ENCODE assay signal across 13 mouse cellular contexts in the genomic region with DNA sequence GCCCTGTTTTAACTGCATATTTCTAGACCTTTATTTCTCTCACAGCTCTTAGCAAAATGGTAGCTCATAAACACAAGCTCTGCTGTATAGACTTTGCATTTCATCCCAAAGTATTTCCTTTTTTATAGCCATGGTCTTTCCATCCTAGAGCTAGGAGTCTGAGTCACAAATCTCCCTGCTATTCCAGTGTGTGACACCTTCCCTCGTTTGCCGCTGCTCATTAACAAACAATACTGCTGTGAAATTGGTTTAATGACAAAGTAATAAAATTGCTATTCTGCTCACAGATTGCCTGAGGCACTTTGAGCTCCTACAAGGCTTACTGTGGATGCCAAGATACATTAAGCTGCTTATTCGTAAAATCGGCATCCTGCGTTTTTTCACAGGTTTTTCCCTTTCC.
DNase-seq lines count a peak whose midpoint lies in the region; ATAC-seq and TF ChIP-seq lines count a peak whose summit lies in the region.
"Had no signal": no experiment of that assay in that cellular context is flagged by ENCODE, and none has a peak within 500 bp of the region (broad histone marks: within the 10 kb centered on the region; RNA-seq: fewer than 3 reads in every experiment).

No protein-coding gene starts in this region.

- no peaks in the 10 kb centered on the region for H3K27me3 ChIP-seq in forebrain, embryonic 15.5 days
- H3K27me3 ChIP-seq in forebrain, embryonic 12.5 days, result no peaks in the 10 kb centered on the region
- no peaks in the 10 kb centered on the region for H3K27me3 ChIP-seq in midbrain, embryonic 14.5 days (ENCODE audit: control insufficient read depth, insufficient read depth, low read length)
- H3K27me3 ChIP-seq in midbrain, embryonic 11.5 days (ENCODE audit: control insufficient read depth, insufficient read depth, low read length), result no peaks in the 10 kb centered on the region
- no peaks in the 10 kb centered on the region for H3K27me3 ChIP-seq in hindbrain, embryonic 16.5 days (replicated peaks; ENCODE audit: control insufficient read depth, insufficient read depth, low read length)
- H3K27me3 ChIP-seq in neural tube, embryonic 14.5 days (ENCODE audit: control insufficient read depth, insufficient read depth, low read length), result no peaks in the 10 kb centered on the region
- no peaks in the 10 kb centered on the region for H3K27me3 ChIP-seq in intestine, postnatal 0 days (replicated peaks; ENCODE audit: control insufficient read depth, insufficient read depth, low read length)

- H3K27ac ChIP-seq in forebrain, embryonic 15.5 days (replicated peaks), result peak overlapping the region; percentile 77
- no peak overlapping the region for H3K27ac ChIP-seq in forebrain, embryonic 12.5 days
- H3K27ac ChIP-seq in midbrain, embryonic 14.5 days (replicated peaks; ENCODE audit: low read depth, low read length), result peak overlapping the region; percentile 52
- no peak overlapping the region for H3K27ac ChIP-seq in midbrain, embryonic 11.5 days (ENCODE audit: low read depth, low read length)
- peak overlapping the region; percentile 19 for H3K27ac ChIP-seq in hindbrain, embryonic 16.5 days (ENCODE audit: low read depth, low read length)
- H3K27ac ChIP-seq in neural tube, embryonic 14.5 days (ENCODE audit: low read depth, low read length), result peak overlapping the region; percentile 52; the same call in 1 of the 2 replicates
- H3K27ac ChIP-seq in intestine, postnatal 0 days (ENCODE audit: low read depth, low read length), result no peak overlapping the region

- 0 out of 2 replicates have a peak overlapping the region, but pooled peaks have one; percentile 7 for H3K9ac ChIP-seq in forebrain, embryonic 15.5 days (replicated peaks)
- H3K9ac ChIP-seq in forebrain, embryonic 12.5 days, result no peak overlapping the region
- H3K9ac ChIP-seq in midbrain, embryonic 14.5 days (replicated peaks; ENCODE audit: low read length), result no peak overlapping the region
- no peak overlapping the region for H3K9ac ChIP-seq in midbrain, embryonic 11.5 days (ENCODE audit: low read length)
- no peak overlapping the region for H3K9ac ChIP-seq in hindbrain, embryonic 16.5 days (ENCODE audit: low read depth, low read length)
- H3K9ac ChIP-seq in neural tube, embryonic 14.5 days (replicated peaks; ENCODE audit: low read depth, low read length), result no peak overlapping the region
- H3K9ac ChIP-seq in intestine, postnatal 0 days (ENCODE audit: low read depth, low read length), result no peak overlapping the region

- ATAC-seq in forebrain, embryonic 15.5 days (replicated peaks), result no peak
- ATAC-seq in forebrain, embryonic 12.5 days (ENCODE audit: low FRiP score), result no peak
- ATAC-seq in midbrain, embryonic 14.5 days (ENCODE audit: low FRiP score, low TSS enrichment), result 0 out of 2 replicates have a peak, but pooled peaks have one; percentile 10
- ATAC-seq in midbrain, embryonic 11.5 days (ENCODE audit: low FRiP score), result no peak
- ATAC-seq in hindbrain, embryonic 16.5 days, result peak; percentile 48
- peak; percentile 80 for ATAC-seq in neural tube, embryonic 14.5 days (ENCODE audit: low read depth)
- ATAC-seq in intestine, postnatal 0 days, result no peak
- ATAC-seq: activated CD4-positive, CD25-positive, alpha-beta regulatory T cell, adult 4 months; intestine, embryonic 16.5 days had no signal

- no peak for TF ChIP-seq CTCF in intestine, postnatal 0 days (IDR thresholded peaks at IDR 0.05; ENCODE audit: low read depth)

- DNase-seq in midbrain, embryonic 14.5 days, result peak; percentile 87
- DNase-seq in midbrain, embryonic 11.5 days (ENCODE audit: low spot score, missing footprints), result no peak
- DNase-seq in testis, postnatal 14 days (ENCODE audit: low spot score), result no peak
- DNase-seq: cerebellum, postnatal 25 days; gastrocnemius, postnatal 25 days; left cerebral cortex, postnatal 4 days had no signal

- H3K36me3 ChIP-seq in forebrain, embryonic 15.5 days, result no peaks in the 10 kb centered on the region
- H3K36me3 ChIP-seq in forebrain, embryonic 12.5 days (replicated peaks), result no peaks in the 10 kb centered on the region
- no peaks in the 10 kb centered on the region for H3K36me3 ChIP-seq in midbrain, embryonic 14.5 days (ENCODE audit: control insufficient read depth, insufficient read depth, low read length)
- no peaks in the 10 kb centered on the region for H3K36me3 ChIP-seq in midbrain, embryonic 11.5 days (ENCODE audit: control insufficient read depth, insufficient read depth, low read length)
- H3K36me3 ChIP-seq in hindbrain, embryonic 16.5 days (ENCODE audit: control insufficient read depth, insufficient read depth, low read length), result no peaks in the 10 kb centered on the region
- H3K36me3 ChIP-seq in neural tube, embryonic 14.5 days (ENCODE audit: control insufficient read depth, insufficient read depth, low read length), result no peaks in the 10 kb centered on the region
- no peaks in the 10 kb centered on the region for H3K36me3 ChIP-seq in intestine, postnatal 0 days (ENCODE audit: control insufficient read depth, insufficient read depth)

- H3K4me2 ChIP-seq in forebrain, embryonic 15.5 days (replicated peaks), result peak overlapping the region; percentile 14
- no peak overlapping the region for H3K4me2 ChIP-seq in forebrain, embryonic 12.5 days
- peak overlapping the region; percentile 15; the same call in 1 of the 2 replicates for H3K4me2 ChIP-seq in midbrain, embryonic 14.5 days (ENCODE audit: low read length)
- no peak overlapping the region for H3K4me2 ChIP-seq in midbrain, embryonic 11.5 days
- H3K4me2 ChIP-seq in hindbrain, embryonic 16.5 days (ENCODE audit: low read length), result peak overlapping the region; percentile 19; the same call in 1 of the 2 replicates
- peak overlapping the region; percentile 12; the same call in 1 of the 2 replicates for H3K4me2 ChIP-seq in neural tube, embryonic 14.5 days (ENCODE audit: low read depth, low read length)
- no peak overlapping the region for H3K4me2 ChIP-seq in intestine, postnatal 0 days (replicated peaks; ENCODE audit: low read depth)

- H3K9me3 ChIP-seq in forebrain, embryonic 15.5 days, result no peaks in the 10 kb centered on the region
- no peaks in the 10 kb centered on the region for H3K9me3 ChIP-seq in forebrain, embryonic 12.5 days
- no peaks in the 10 kb centered on the region for H3K9me3 ChIP-seq in midbrain, embryonic 14.5 days (ENCODE audit: control insufficient read depth, low read length)
- H3K9me3 ChIP-seq in midbrain, embryonic 11.5 days (ENCODE audit: control insufficient read depth, low read length), result no peaks in the 10 kb centered on the region
- H3K9me3 ChIP-seq in hindbrain, embryonic 16.5 days (ENCODE audit: control insufficient read depth, low read length), result no peaks in the 10 kb centered on the region
- H3K9me3 ChIP-seq in neural tube, embryonic 14.5 days (ENCODE audit: control insufficient read depth, low read length), result no peaks in the 10 kb centered on the region
- H3K9me3 ChIP-seq in intestine, postnatal 0 days (ENCODE audit: control insufficient read depth), result no peaks in the 10 kb centered on the region

- H3K4me3 ChIP-seq in forebrain, embryonic 15.5 days, result no peak overlapping the region
- no peak overlapping the region for H3K4me3 ChIP-seq in forebrain, embryonic 12.5 days (replicated peaks)
- H3K4me3 ChIP-seq in midbrain, embryonic 14.5 days (replicated peaks; ENCODE audit: low read depth, low read length), result no peak overlapping the region
- no peak overlapping the region for H3K4me3 ChIP-seq in midbrain, embryonic 11.5 days (ENCODE audit: low read depth, low read length)
- H3K4me3 ChIP-seq in hindbrain, embryonic 16.5 days (ENCODE audit: low read length), result no peak overlapping the region
- no peak overlapping the region for H3K4me3 ChIP-seq in neural tube, embryonic 14.5 days (ENCODE audit: low read depth, low read length)
- no peak overlapping the region for H3K4me3 ChIP-seq in intestine, postnatal 0 days (ENCODE audit: low read depth, low read length)

- H3K4me1 ChIP-seq in forebrain, embryonic 15.5 days, result peaks cover 71% of the 10 kb centered on the region
- peaks cover 38% of the 10 kb centered on the region; the same call in 1 of the 2 replicates for H3K4me1 ChIP-seq in forebrain, embryonic 12.5 days
- H3K4me1 ChIP-seq in midbrain, embryonic 14.5 days (ENCODE audit: control insufficient read depth, insufficient read depth, low read length), result peaks cover 29% of the 10 kb centered on the region
- no peaks in the 10 kb centered on the region for H3K4me1 ChIP-seq in midbrain, embryonic 11.5 days (ENCODE audit: control insufficient read depth, insufficient read depth, low read length)
- H3K4me1 ChIP-seq in hindbrain, embryonic 16.5 days (ENCODE audit: control insufficient read depth, insufficient read depth, low read depth, low read length), result peaks cover 30% of the 10 kb centered on the region
- H3K4me1 ChIP-seq in neural tube, embryonic 14.5 days (ENCODE audit: control insufficient read depth, insufficient read depth, low read length), result peaks cover 31% of the 10 kb centered on the region
- peaks cover 4% of the 10 kb centered on the region; the same call in 1 of the 2 replicates for H3K4me1 ChIP-seq in intestine, postnatal 0 days (replicated peaks; ENCODE audit: control insufficient read depth, insufficient read depth, low read length)

- WGBS in forebrain, embryonic 15.5 days, result 14% methylated on average over 5 of the region's 5 CpGs
- WGBS in forebrain, embryonic 12.5 days, result 39% methylated on average over 5 of the region's 5 CpGs
- WGBS in midbrain, embryonic 14.5 days, result 29% methylated on average over 5 of the region's 5 CpGs
- 70% methylated on average over 5 of the region's 5 CpGs for WGBS in midbrain, embryonic 11.5 days
- 29% methylated on average over 5 of the region's 5 CpGs for WGBS in hindbrain, embryonic 16.5 days
- 10% methylated on average over 5 of the region's 5 CpGs for WGBS in neural tube, embryonic 14.5 days
- WGBS in intestine, postnatal 0 days, result 69% methylated on average over 5 of the region's 5 CpGs

Comparison
In these comparisons a context has a peak if more than half of its experiments do, and no peak if none do; other contexts are left out.
1. ATAC-seq: peak in midbrain, embryonic 14.5 days (single experiment), hindbrain, embryonic 16.5 days (single experiment) and neural tube, embryonic 14.5 days (single experiment); none in forebrain, embryonic 15.5 days (single experiment), forebrain, embryonic 12.5 days (single experiment), midbrain, embryonic 11.5 days (single experiment) and intestine, postnatal 0 days (single experiment).
2. H3K27ac ChIP-seq: peak in forebrain, embryonic 15.5 days (single experiment), midbrain, embryonic 14.5 days (single experiment), hindbrain, embryonic 16.5 days (single experiment) and neural tube, embryonic 14.5 days (single experiment); none in forebrain, embryonic 12.5 days (single experiment), midbrain, embryonic 11.5 days (single experiment) and intestine, postnatal 0 days (single experiment).
3. H3K4me2 ChIP-seq: peak in forebrain, embryonic 15.5 days (single experiment), midbrain, embryonic 14.5 days (single experiment), hindbrain, embryonic 16.5 days (single experiment) and neural tube, embryonic 14.5 days (single experiment); none in forebrain, embryonic 12.5 days (single experiment), midbrain, embryonic 11.5 days (single experiment) and intestine, postnatal 0 days (single experiment).